Comparison of ENCODE assay signal across 19 mouse cellular contexts in genomic region chr10:25740956-25741355, GRCm38 (mm10).
"Had no signal": no experiment of that assay in that cellular context is flagged by ENCODE, and none has a peak within 500 bp of the region (broad histone marks: within the 10 kb centered on the region; RNA-seq: fewer than 3 reads in every experiment).

No protein-coding gene starts in this region.

- ATAC-seq: forebrain, embryonic 13.5 days; forebrain, embryonic 14.5 days; forebrain, embryonic 15.5 days; forebrain, embryonic 16.5 days; forebrain, postnatal 0 days had no signal

- DNase-seq: cerebellum, adult 9-10 months; cerebellum, adult 9-11 months; cerebellum, postnatal 10 days; cerebellum, postnatal 14 days; cerebellum, postnatal 25 days; cerebellum, postnatal 36 days; embryo, embryonic 11 days; forebrain, postnatal 0 days; gastrocnemius, adult 2 months; gastrocnemius, postnatal 10 days; gastrocnemius, postnatal 14 days; gastrocnemius, postnatal 25 days; gastrocnemius, postnatal 36 days; heart, adult 18-20 months; heart, adult 2 months had no signal
